Comparison of ENCODE assay signal across 16 mouse cellular contexts in genomic region chr15:97102181-97102580, GRCm38 (mm10). TPM values are rescaled to one million over a fixed set of nuclear protein-coding genes. Genes with fewer than 3 reads are reported as not detected.
A peak's percentile ranks its signal among the peaks of the same experiment; 100 is the strongest.
DNase-seq lines count a peak whose midpoint lies in the region; ATAC-seq and TF ChIP-seq lines count a peak whose summit lies in the region.
"Had no signal": no experiment of that assay in that cellular context is flagged by ENCODE, and none has a peak within 500 bp of the region (broad histone marks: within the 10 kb centered on the region; RNA-seq: fewer than 3 reads in every experiment).

No protein-coding gene starts in this region.

- H3K27ac ChIP-seq in heart, postnatal 0 days (ENCODE audit: low read depth): peak overlapping the region; percentile 98
- no peak overlapping the region for H3K27ac ChIP-seq in left cerebral cortex, adult 2 months
- H3K27ac ChIP-seq: forebrain, embryonic 12.5 days; midbrain, embryonic 13.5 days; neural tube, embryonic 12.5 days had no signal

- no peaks in the 10 kb centered on the region for H3K79me3 ChIP-seq in C2C12 (ENCODE audit: low read depth)

- TF ChIP-seq CTCF in C2C12 (IDR thresholded peaks at IDR 0.05; ENCODE audit: control insufficient read depth, insufficient read depth, insufficient read length): no peak
- no peak for TF ChIP-seq CTCF in heart, postnatal 0 days (IDR thresholded peaks at IDR 0.05; ENCODE audit: low read depth)
- TF ChIP-seq CTCF in left cerebral cortex, adult 2 months (IDR thresholded peaks at IDR 0.05): no peak

- no peak for TF ChIP-seq EP300 in heart, postnatal 0 days (IDR thresholded peaks at IDR 0.05; ENCODE audit: low read depth)

- H3K36me3 ChIP-seq in C2C12 (ENCODE audit: control insufficient read depth, insufficient read depth): no peaks in the 10 kb centered on the region
- no peaks in the 10 kb centered on the region for H3K36me3 ChIP-seq in heart, postnatal 0 days (replicated peaks; ENCODE audit: control insufficient read depth, insufficient read depth, low read length)
- H3K36me3 ChIP-seq: forebrain, embryonic 12.5 days; G1E; midbrain, embryonic 13.5 days; neural tube, embryonic 12.5 days had no signal

- peak; percentile 9 for DNase-seq in adrenal gland, adult 2 months
- DNase-seq in adrenal gland, postnatal 14 days: no peak
- DNase-seq in heart, adult 11 months: peak; percentile 95
- DNase-seq in heart, postnatal 0 days (ENCODE audit: low spot score): peak; percentile 81
- DNase-seq in left cerebral cortex, adult 11 months (ENCODE audit: low spot score): no peak
- no peak for DNase-seq in left cerebral cortex, adult 2 months (ENCODE audit: extremely low spot score in 1 of 2, low spot score in 2 of 2)
- DNase-seq: cerebellum, adult 11 months; kidney, postnatal 14 days; thymus, adult 18-20 months had no signal

- no peak overlapping the region for H3K4me3 ChIP-seq in C2C12 (ENCODE audit: insufficient read depth, poor library complexity, severe bottlenecking)
- H3K4me3 ChIP-seq in heart, postnatal 0 days (ENCODE audit: low read depth, low read length): no peak overlapping the region
- H3K4me3 ChIP-seq in left cerebral cortex, adult 2 months: no peak overlapping the region
- H3K4me3 ChIP-seq: forebrain, embryonic 12.5 days; midbrain, embryonic 13.5 days; neural tube, embryonic 12.5 days had no signal

- H3K79me2 ChIP-seq in C2C12 (ENCODE audit: control insufficient read depth, insufficient read depth): no peaks in the 10 kb centered on the region

- H3K27me3 ChIP-seq in C2C12 (ENCODE audit: control insufficient read depth, insufficient read depth, insufficient read length): no peaks in the 10 kb centered on the region
- no peaks in the 10 kb centered on the region for H3K27me3 ChIP-seq in heart, postnatal 0 days (ENCODE audit: control insufficient read depth, insufficient read depth, low read length)
- H3K27me3 ChIP-seq: forebrain, embryonic 12.5 days; midbrain, embryonic 13.5 days; neural tube, embryonic 12.5 days had no signal

- H3ac ChIP-seq in C2C12 (ENCODE audit: control insufficient read depth, insufficient read length, low read depth): no peak overlapping the region

- 36% methylated on average over 5 of the region's 5 CpGs for WGBS in heart, postnatal 0 days

- intact Hi-C loops in left cerebral cortex, adult 2 months (cut with DNase I): no loop called here

- H3K4me1 ChIP-seq in heart, postnatal 0 days (ENCODE audit: control insufficient read depth, insufficient read depth): peaks cover 34% of the 10 kb centered on the region
- H3K4me1 ChIP-seq: forebrain, embryonic 12.5 days; midbrain, embryonic 13.5 days; neural tube, embryonic 12.5 days had no signal

- peak overlapping the region; percentile 49; the same call in 1 of the 2 replicates for H3K9ac ChIP-seq in heart, postnatal 0 days (replicated peaks; ENCODE audit: low read depth, low read length)
- H3K9ac ChIP-seq: forebrain, embryonic 12.5 days; midbrain, embryonic 13.5 days; neural tube, embryonic 12.5 days had no signal

- no peaks in the 10 kb centered on the region for H3K9me3 ChIP-seq in heart, postnatal 0 days (replicated peaks; ENCODE audit: control insufficient read depth, low read length)
- H3K9me3 ChIP-seq: forebrain, embryonic 12.5 days; midbrain, embryonic 13.5 days; neural tube, embryonic 12.5 days had no signal

- ATAC-seq in heart, postnatal 0 days (ENCODE audit: insufficient read depth, low read depth): peak; percentile 96
- ATAC-seq in frontal cortex, adult (ENCODE audit: low TSS enrichment): no peak
- ATAC-seq: inflammation-experienced regulatory T-cells, adult 6 months; midbrain, embryonic 13.5 days had no signal

- 0 out of 2 replicates have a peak overlapping the region, but pooled peaks have one; percentile 41 for H3K4me2 ChIP-seq in heart, postnatal 0 days (ENCODE audit: low read depth, low read length)
- H3K4me2 ChIP-seq: forebrain, embryonic 12.5 days; midbrain, embryonic 13.5 days; neural tube, embryonic 12.5 days had no signal

TF ChIP-seq in C2C12, 6 proteins besides CTCF, POLR2A, EP300 and RAD21:
- TF ChIP-seq MAX (IDR thresholded peaks at IDR 0.05) (peak; percentile 88), CEBPB (IDR thresholded peaks at IDR 0.05; ENCODE audit: low read depth) (no peak), USF1 (IDR thresholded peaks at IDR 0.05; ENCODE audit: low read depth) (no peak), FOSL1 (IDR thresholded peaks at IDR 0.05; ENCODE audit: insufficient read depth, low read length, poor library complexity, severe bottlenecking) (no peak), MYOD1 (IDR thresholded peaks at IDR 0.05; ENCODE audit: control insufficient read depth, insufficient read length, low read depth) (peak; percentile 3), MYOG (IDR thresholded peaks at IDR 0.05; ENCODE audit: control insufficient read depth, extremely low read depth, insufficient read length) (no peak)

RNA-seq across cellular contexts. Expression of gene Slc38a4, which starts 46.4 kb away (rescaled TPM):
- total RNA-seq in adrenal gland, adult 2 months (2021): 1 to 10 TPM; 4.3 to 7.2 TPM
- 0.90 and 1.8 TPM in 2 replicates for polyA plus RNA-seq in adrenal gland, adult 2 months (2012; rRNA removed)
- total RNA-seq in adrenal gland, postnatal 14 days (2021): 8.5 and 72.3 TPM in 2 replicates
- polyA plus RNA-seq in C2C12 (2012; fragmentation: generic; extraction: Trizol): 0.09 TPM
- total RNA-seq in heart, postnatal 0 days (2014; rRNA removed; ENCODE audit: low replicate concordance): 92.1 and 111 TPM in 2 replicates
- 56.3 and 57.5 TPM in 2 replicates for polyA plus RNA-seq in heart, postnatal 0 days (2015; fragmentation: Nextera tagmentation; extraction: Ambion mirVana)
- total RNA-seq in left cerebral cortex, adult 2 months (2021): 1 to 10 TPM in 1 of 2 experiments, under 1 TPM in 1; 0.87 to 1.2 TPM
- polyA plus RNA-seq: G1E; inflammation-experienced regulatory T-cells, adult 6 months had no signal

Comparison
In these comparisons a context has a peak if more than half of its experiments do, and no peak if none do; other contexts are left out.
1. DNase-seq: peak in adrenal gland, adult 2 months (single experiment), heart, adult 11 months (single experiment) and heart, postnatal 0 days (single experiment); none in adrenal gland, postnatal 14 days (single experiment), left cerebral cortex, adult 11 months (single experiment) and left cerebral cortex, adult 2 months (0 of 2).